Mouse (Mus musculus): ENCODE measurements at regions not wholly inside any gene's neighbourhood (a gene's known extent, or its start where the extent isn't known, plus 50 kb on each side); places are given as distances from the start of the nearest gene placed in this dataset.

GRCm38 (mm10) chr2:167821186-167821585, 110.7 kb upstream of the Ptpn1 start:
- no peak for DNase-seq

GRCm38 (mm10) chr2:167818799-167819198, 113.1 kb upstream of the Ptpn1 start:
- peak; percentile 78 to 84 for DNase-seq

GRCm38 (mm10) chr2:167817030-167817429, 114.8 kb upstream of the Ptpn1 start:
- no peak for DNase-seq

- DNase-seq = peak in 1 of 2 experiments; percentile 39
Observed at GRCm38 (mm10) chr2:167815123-167815522, 116.7 kb upstream of the Ptpn1 start.

- no peak for DNase-seq
Observed at GRCm38 (mm10) chr2:167809256-167809655, 119.6 kb upstream of the Tmem189 start.

- DNase-seq = peak in 1 of 2 experiments; percentile 61
Observed at GRCm38 (mm10) chr2:167805629-167806304, 116.1 kb upstream of the Tmem189 start.

GRCm38 (mm10) chr2:167804493-167805227, 115.0 kb upstream of the Tmem189 start:
- DNase-seq = no peak

GRCm38 (mm10) chr2:167802494-167802893, 112.9 kb upstream of the Tmem189 start:
- DNase-seq = no peak

- no peak for DNase-seq
Observed at GRCm38 (mm10) chr2:167801389-167801788, 111.8 kb upstream of the Tmem189 start.

GRCm38 (mm10) chr2:167800648-167801245, 111.1 kb upstream of the Tmem189 start:
- peak; percentile 26 to 45 for DNase-seq

- no peak for DNase-seq
Observed at GRCm38 (mm10) chr2:167799629-167800387, 110.2 kb upstream of the Tmem189 start.

GRCm38 (mm10) chr2:167798969-167799513, 109.4 kb upstream of the Tmem189 start:
- DNase-seq = no peak

- DNase-seq = peak; percentile 36 to 37
Observed at GRCm38 (mm10) chr2:167798076-167798782, 108.6 kb upstream of the Tmem189 start.

GRCm38 (mm10) chr2:167795491-167795890, 105.9 kb upstream of the Tmem189 start:
- no peak for DNase-seq

GRCm38 (mm10) chr2:167793916-167794315, 104.3 kb upstream of the Tmem189 start:
- DNase-seq = no peak

GRCm38 (mm10) chr2:167792753-167793152, 103.1 kb upstream of the Tmem189 start:
- DNase-seq = peak; percentile 28 to 45

- DNase-seq = no peak
Observed at GRCm38 (mm10) chr2:167792330-167792729, 102.7 kb upstream of the Tmem189 start.

- peak in 1 of 2 experiments; percentile 45 for DNase-seq
Observed at GRCm38 (mm10) chr2:167789471-167789923, 99.9 kb upstream of the Tmem189 start.

GRCm38 (mm10) chr2:167786951-167787350, 97.3 kb upstream of the Tmem189 start:
- no peak for DNase-seq

- DNase-seq = no peak
Observed at GRCm38 (mm10) chr2:167784353-167784752, 94.7 kb upstream of the Tmem189 start.

GRCm38 (mm10) chr2:167783374-167783773, 93.8 kb upstream of the Tmem189 start:
- DNase-seq = no peak
